Mouse (Mus musculus): ENCODE data around the gene Fkbp2. TPM values are rescaled to one million over a fixed set of nuclear protein-coding genes. Genes with fewer than 3 reads are reported as not detected.

The Fkbp2 gene
- total RNA-seq, 1 experiment, result 51.0 TPM

- H3K4me3 ChIP-seq (ENCODE audit: insufficient read depth in 1 of 2, low read depth in 1 of 2, low read length in 2 of 2, poor library complexity in 1 of 2, severe bottlenecking in 1 of 2), result no peak overlapping the region
- in situ Hi-C loops (cut with MboI; ENCODE audit: low sequenced_read_pairs in 2 of 2, unreplicated experiment in 2 of 2), result no loop called here
- no peak for TF ChIP-seq MAFK (IDR thresholded peaks at IDR 0.05; ENCODE audit: insufficient read depth, low read depth, low read length)
- no peak for TF ChIP-seq HCFC1 (IDR thresholded peaks at IDR 0.05; ENCODE audit: borderline replicate concordance, insufficient read depth, low read length)
- no peak for TF ChIP-seq ZC3H11A (IDR thresholded peaks at IDR 0.05; ENCODE audit: borderline replicate concordance, low read depth, low read length)
- TF ChIP-seq ZNF384 (IDR thresholded peaks at IDR 0.05; ENCODE audit: low read depth, low read length), result no peak
- TF ChIP-seq CHD2 (IDR thresholded peaks at IDR 0.05; ENCODE audit: low read depth, low read length), result no peak
- H3K4me1 ChIP-seq (ENCODE audit: control insufficient read depth in 2 of 2, insufficient read depth in 2 of 2, low read length in 2 of 2, poor library complexity in 1 of 2), result peaks cover 0 to 12% of the 10 kb centered on the region in 2 experiments; a peak in 2 of 4 replicates
- no peak overlapping the region for H3K9ac ChIP-seq (ENCODE audit: insufficient read depth, low read depth, low read length, poor library complexity, severe bottlenecking)
- no peaks in the 10 kb centered on the region for H3K9me3 ChIP-seq (ENCODE audit: control insufficient read depth, insufficient read depth, low read depth, low read length)
- no peak for DNase-seq (ENCODE audit: low read depth, low spot score)
- H3K36me3 ChIP-seq (ENCODE audit: control insufficient read depth, insufficient read depth, low read length, poor library complexity, severe bottlenecking), result peaks cover 63% of the 10 kb centered on the region
- no peak overlapping the region for H3K27ac ChIP-seq (ENCODE audit: insufficient read depth, low read depth, low read length, poor library complexity, severe bottlenecking)
These were observed 23.8 kb downstream of the Fkbp2 start for GRCm38 (mm10) chr19:6956461-6956860.

- Histone ChIP-seq H3K9ac (ENCODE audit: insufficient read depth, low read depth, low read length, poor library complexity, severe bottlenecking) (no peak overlapping the region), H3K9me3 (ENCODE audit: control insufficient read depth, insufficient read depth, low read depth, low read length) (no peaks in the 10 kb centered on the region), H3K4me3 (ENCODE audit: insufficient read depth in 1 of 2, low read depth in 1 of 2, low read length in 2 of 2, poor library complexity in 1 of 2, severe bottlenecking in 1 of 2) (no peak overlapping the region), H3K4me1 (ENCODE audit: control insufficient read depth in 2 of 2, insufficient read depth in 2 of 2, low read length in 2 of 2, poor library complexity in 1 of 2) (peaks cover 0 to 12% of the 10 kb centered on the region in 2 experiments; a peak in 2 of 4 replicates), H3K27ac (ENCODE audit: insufficient read depth, low read depth, low read length, poor library complexity, severe bottlenecking) (no peak overlapping the region), H3K36me3 (ENCODE audit: control insufficient read depth, insufficient read depth, low read length, poor library complexity, severe bottlenecking) (peaks cover 60% of the 10 kb centered on the region)
- no peak for TF ChIP-seq MAFK (IDR thresholded peaks at IDR 0.05; ENCODE audit: insufficient read depth, low read depth, low read length)
- no peak for TF ChIP-seq HCFC1 (IDR thresholded peaks at IDR 0.05; ENCODE audit: borderline replicate concordance, insufficient read depth, low read length)
- TF ChIP-seq ZNF384 (IDR thresholded peaks at IDR 0.05; ENCODE audit: low read depth, low read length), result no peak
- TF ChIP-seq ZC3H11A (IDR thresholded peaks at IDR 0.05; ENCODE audit: borderline replicate concordance, low read depth, low read length), result no peak
- no peak for DNase-seq (ENCODE audit: low read depth, low spot score)
- in situ Hi-C loops (cut with MboI; ENCODE audit: low sequenced_read_pairs in 2 of 2, unreplicated experiment in 2 of 2), result no loop called here
These were observed 24.9 kb downstream of the Fkbp2 start for GRCm38 (mm10) chr19:6955424-6955823.

DNA sequence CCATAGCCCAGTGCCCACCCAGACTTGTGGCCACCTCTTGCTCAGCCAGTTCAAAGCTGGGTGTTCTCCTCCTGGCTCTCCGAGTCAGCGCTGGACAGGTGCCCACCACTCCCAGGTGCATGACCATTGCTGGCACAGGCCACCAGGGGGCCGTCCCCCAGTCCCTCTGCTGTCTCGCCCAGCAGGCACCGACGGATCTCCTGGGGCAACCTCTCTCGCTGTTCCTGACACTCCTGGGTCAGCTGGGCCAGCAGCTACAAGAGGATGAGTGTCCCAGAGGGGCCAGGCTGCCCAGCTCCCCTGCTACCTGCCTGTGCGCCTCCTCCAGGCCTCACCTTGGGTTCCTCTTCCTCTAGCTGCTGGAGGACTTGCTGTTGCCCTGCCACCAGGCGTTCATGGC lies 26.3 kb downstream of the Fkbp2 start:
- in situ Hi-C loops (cut with MboI; ENCODE audit: low sequenced_read_pairs in 2 of 2, unreplicated experiment in 2 of 2), result no loop called here
- TF ChIP-seq ZNF384 (IDR thresholded peaks at IDR 0.05; ENCODE audit: low read depth, low read length), result no peak
- no peak for TF ChIP-seq CHD2 (IDR thresholded peaks at IDR 0.05; ENCODE audit: low read depth, low read length)
- no peak for TF ChIP-seq HCFC1 (IDR thresholded peaks at IDR 0.05; ENCODE audit: borderline replicate concordance, insufficient read depth, low read length)
- no peak for TF ChIP-seq MAFK (IDR thresholded peaks at IDR 0.05; ENCODE audit: insufficient read depth, low read depth, low read length)
- Histone ChIP-seq H3K9me3 (ENCODE audit: control insufficient read depth, insufficient read depth, low read depth, low read length) (no peaks in the 10 kb centered on the region), H3K36me3 (ENCODE audit: control insufficient read depth, insufficient read depth, low read length, poor library complexity, severe bottlenecking) (peaks cover 47% of the 10 kb centered on the region), H3K4me1 (ENCODE audit: control insufficient read depth in 2 of 2, insufficient read depth in 2 of 2, low read length in 2 of 2, poor library complexity in 1 of 2) (peaks cover 0 to 17% of the 10 kb centered on the region in 2 experiments; a peak in 2 of 4 replicates), H3K4me3 (ENCODE audit: insufficient read depth in 1 of 2, low read depth in 1 of 2, low read length in 2 of 2, poor library complexity in 1 of 2, severe bottlenecking in 1 of 2) (no peak overlapping the region), H3K9ac (ENCODE audit: insufficient read depth, low read depth, low read length, poor library complexity, severe bottlenecking) (no peak overlapping the region), H3K27ac (ENCODE audit: insufficient read depth, low read depth, low read length, poor library complexity, severe bottlenecking) (no peak overlapping the region)
- no peak for DNase-seq (ENCODE audit: low read depth, low spot score)

- no peak for TF ChIP-seq MAFK (IDR thresholded peaks at IDR 0.05; ENCODE audit: insufficient read depth, low read depth, low read length)
- TF ChIP-seq ZC3H11A (IDR thresholded peaks at IDR 0.05; ENCODE audit: borderline replicate concordance, low read depth, low read length), result no peak
- TF ChIP-seq HCFC1 (IDR thresholded peaks at IDR 0.05; ENCODE audit: borderline replicate concordance, insufficient read depth, low read length), result no peak
- TF ChIP-seq ZNF384 (IDR thresholded peaks at IDR 0.05; ENCODE audit: low read depth, low read length), result no peak
- no peak for TF ChIP-seq CHD2 (IDR thresholded peaks at IDR 0.05; ENCODE audit: low read depth, low read length)
- in situ Hi-C loops (cut with MboI; ENCODE audit: low sequenced_read_pairs in 2 of 2, unreplicated experiment in 2 of 2), result no loop called here
- peaks cover 34% of the 10 kb centered on the region for H3K36me3 ChIP-seq (ENCODE audit: control insufficient read depth, insufficient read depth, low read length, poor library complexity, severe bottlenecking)
- H3K4me3 ChIP-seq (ENCODE audit: insufficient read depth in 1 of 2, low read depth in 1 of 2, low read length in 2 of 2, poor library complexity in 1 of 2, severe bottlenecking in 1 of 2), result peak overlapping the region; percentile 80; a peak in 3 of 4 replicates
- H3K9me3 ChIP-seq (ENCODE audit: control insufficient read depth, insufficient read depth, low read depth, low read length), result no peaks in the 10 kb centered on the region
- peak overlapping the region; percentile 91; the same call in 1 of the 2 replicates for H3K27ac ChIP-seq (ENCODE audit: insufficient read depth, low read depth, low read length, poor library complexity, severe bottlenecking)
- no peak for DNase-seq (ENCODE audit: low read depth, low spot score)
- H3K4me1 ChIP-seq (ENCODE audit: control insufficient read depth in 2 of 2, insufficient read depth in 2 of 2, low read length in 2 of 2, poor library complexity in 1 of 2), result peaks cover 0 to 23% of the 10 kb centered on the region in 2 experiments; a peak in 3 of 4 replicates
- H3K9ac ChIP-seq (ENCODE audit: insufficient read depth, low read depth, low read length, poor library complexity, severe bottlenecking), result peak overlapping the region; percentile 82; the same call in 1 of the 2 replicates
These were observed 27.6 kb downstream of the Fkbp2 start for GRCm38 (mm10) chr19:6952712-6953037.

Data from ES-E14 (cell line).